Mouse (Mus musculus) neural tube, embryonic 14.5 days (tissue): ENCODE measurements at regions not wholly inside any gene's neighbourhood (a gene's known extent, or its start where the extent isn't known, plus 50 kb on each side); places are given as distances from the start of the nearest gene placed in this dataset.

Experiments
- ATAC-seq: fragments of 200-750 bp; cut with Nextera tagmentation; 2 replicates; pipeline ENCODE4 v1.8.0; 2017; ENCODE audit warnings: low read depth, mild to moderate bottlenecking, moderate TSS enrichment, moderate library complexity
- H3K27ac ChIP-seq: fragments of 300-500 bp; sonication (generic); 2 replicates; pipeline ENCODE4 v1.5.1; 2014; ENCODE audit warnings: low read depth, mild to moderate bottlenecking, control low read depth, low read length, moderate library complexity, mixed read lengths
- H3K27me3 ChIP-seq: fragments of 300-500 bp; sonication (generic); 2 replicates; pipeline ENCODE4 v1.6.1; 2014; ENCODE audit warnings: low read length; ENCODE audit not compliant: control insufficient read depth, insufficient read depth
- H3K36me3 ChIP-seq: fragments of 300-500 bp; sonication (generic); 2 replicates; pipeline ENCODE4 v1.6.1; 2014; ENCODE audit warnings: low read length, mixed read lengths; ENCODE audit not compliant: control insufficient read depth, insufficient read depth
- H3K4me1 ChIP-seq: fragments of 300-500 bp; sonication (generic); 2 replicates; pipeline ENCODE4 v1.6.1; 2014; ENCODE audit warnings: low read length; ENCODE audit not compliant: control insufficient read depth, insufficient read depth
- H3K4me2 ChIP-seq: fragments of 300-500 bp; sonication (generic); 2 replicates; pipeline ENCODE4 v1.6.1; 2014; ENCODE audit warnings: mild to moderate bottlenecking, low read depth, low read length, control low read depth
- H3K4me3 ChIP-seq: fragments of 300-500 bp; sonication (generic); 2 replicates; pipeline ENCODE4 v1.5.1; 2014; ENCODE audit warnings: low read depth, low read length, control low read depth, mixed read lengths
- H3K9ac ChIP-seq: fragments of 300-500 bp; sonication (generic); replicated peaks from 2 replicates; pipeline ENCODE4 v1.6.1; 2014; ENCODE audit warnings: low read depth, mild to moderate bottlenecking, control low read depth, low read length, mixed read lengths
- H3K9me3 ChIP-seq: fragments of 300-500 bp; sonication (generic); 2 replicates; pipeline ENCODE4 v1.6.1; 2016; ENCODE audit warnings: low read length; ENCODE audit not compliant: control insufficient read depth
- WGBS: fragments of 180-500 bp; shearing (Covaris S2); extraction: QIAGEN DNeasy Blood & Tissue Kit; methylation state at CpG from one replicate; pipeline ENCODE4 v1.1.7; 2014; 5-methylcytosine and 5-hydroxymethylcytosine counted together

GRCm38 (mm10) chr2:61121281-61121680, 158.3 kb upstream of the Rbms1 start:
- Histone ChIP-seq H3K36me3 (no peaks in the 10 kb centered on the region), H3K27me3 (no peaks in the 10 kb centered on the region), H3K9me3 (no peaks in the 10 kb centered on the region), H3K4me2 (no peak overlapping the region), H3K4me1 (no peaks in the 10 kb centered on the region), H3K4me3 (no peak overlapping the region), H3K9ac (no peak overlapping the region), H3K27ac (no peak overlapping the region)
- ATAC-seq: no peak
- WGBS: 87% methylated on average over 5 of the region's 5 CpGs

- Histone ChIP-seq H3K9ac (no peak overlapping the region), H3K4me1 (no peaks in the 10 kb centered on the region), H3K36me3 (no peaks in the 10 kb centered on the region), H3K27ac (no peak overlapping the region), H3K9me3 (no peaks in the 10 kb centered on the region), H3K4me3 (no peak overlapping the region), H3K27me3 (no peaks in the 10 kb centered on the region), H3K4me2 (no peak overlapping the region)
- no peak for ATAC-seq
- 56% methylated on average over 2 of the region's 2 CpGs for WGBS
Observed at GRCm38 (mm10) chr2:61114620-61115019, 151.6 kb upstream of the Rbms1 start.

GRCm38 (mm10) chr2:61113916-61114315, 150.9 kb upstream of the Rbms1 start:
- Histone ChIP-seq H3K4me3 (no peak overlapping the region), H3K4me1 (no peaks in the 10 kb centered on the region), H3K27me3 (no peaks in the 10 kb centered on the region), H3K4me2 (no peak overlapping the region), H3K36me3 (no peaks in the 10 kb centered on the region), H3K9ac (no peak overlapping the region), H3K27ac (no peak overlapping the region), H3K9me3 (no peaks in the 10 kb centered on the region)
- 88% methylated on average over 6 of the region's 6 CpGs for WGBS
- ATAC-seq: no peak

GRCm38 (mm10) chr2:61110591-61110990, 147.6 kb upstream of the Rbms1 start:
- no peak overlapping the region for H3K9ac ChIP-seq
- no peaks in the 10 kb centered on the region for H3K9me3 ChIP-seq
- no peaks in the 10 kb centered on the region for H3K4me1 ChIP-seq
- 78% methylated on average over 9 of the region's 9 CpGs for WGBS
- ATAC-seq: no peak
- H3K27ac ChIP-seq: no peak overlapping the region
- H3K4me3 ChIP-seq: no peak overlapping the region
- H3K36me3 ChIP-seq: no peaks in the 10 kb centered on the region
- H3K27me3 ChIP-seq: no peaks in the 10 kb centered on the region
- no peak overlapping the region for H3K4me2 ChIP-seq

GRCm38 (mm10) chr2:61109564-61109963, 146.6 kb upstream of the Rbms1 start:
- no peak overlapping the region for H3K4me2 ChIP-seq
- WGBS: 74% methylated on average over 3 of the region's 3 CpGs
- no peaks in the 10 kb centered on the region for H3K9me3 ChIP-seq
- no peaks in the 10 kb centered on the region for H3K36me3 ChIP-seq
- H3K27ac ChIP-seq: no peak overlapping the region
- no peak overlapping the region for H3K9ac ChIP-seq
- no peaks in the 10 kb centered on the region for H3K4me1 ChIP-seq
- ATAC-seq: no peak
- no peaks in the 10 kb centered on the region for H3K27me3 ChIP-seq
- no peak overlapping the region for H3K4me3 ChIP-seq

GRCm38 (mm10) chr2:61105169-61105568, 142.2 kb upstream of the Rbms1 start:
- Histone ChIP-seq H3K9me3 (no peaks in the 10 kb centered on the region), H3K36me3 (no peaks in the 10 kb centered on the region), H3K4me1 (no peaks in the 10 kb centered on the region), H3K27me3 (no peaks in the 10 kb centered on the region), H3K27ac (no peak overlapping the region), H3K4me3 (no peak overlapping the region), H3K4me2 (no peak overlapping the region), H3K9ac (no peak overlapping the region)
- ATAC-seq: no peak
- WGBS: 92% methylated on average over 6 of the region's 6 CpGs

GRCm38 (mm10) chr2:61100854-61101253, 137.9 kb upstream of the Rbms1 start:
- no peak for ATAC-seq
- no peaks in the 10 kb centered on the region for H3K4me1 ChIP-seq
- no peaks in the 10 kb centered on the region for H3K9me3 ChIP-seq
- no peak overlapping the region for H3K27ac ChIP-seq
- no peaks in the 10 kb centered on the region for H3K36me3 ChIP-seq
- H3K4me3 ChIP-seq: no peak overlapping the region
- H3K4me2 ChIP-seq: no peak overlapping the region
- 95% methylated on average over 4 of the region's 4 CpGs for WGBS
- no peak overlapping the region for H3K9ac ChIP-seq
- H3K27me3 ChIP-seq: no peaks in the 10 kb centered on the region

- Histone ChIP-seq H3K4me2 (no peak overlapping the region), H3K4me3 (no peak overlapping the region), H3K27ac (no peak overlapping the region), H3K27me3 (no peaks in the 10 kb centered on the region), H3K9ac (no peak overlapping the region), H3K36me3 (no peaks in the 10 kb centered on the region), H3K9me3 (no peaks in the 10 kb centered on the region), H3K4me1 (peaks cover 5% of the 10 kb centered on the region; the same call in 1 of the 2 replicates)
- no peak for ATAC-seq
Observed at GRCm38 (mm10) chr2:61088501-61088900, 125.5 kb upstream of the Rbms1 start.

GRCm38 (mm10) chr2:61084835-61085234, 121.8 kb upstream of the Rbms1 start:
- H3K4me3 ChIP-seq: no peak overlapping the region
- H3K27ac ChIP-seq: no peak overlapping the region
- no peak for ATAC-seq
- whole genome bisulfite sequencing: 72% methylated on average over 3 of the region's 3 CpGs
- H3K4me1 ChIP-seq: peaks cover 5% of the 10 kb centered on the region; the same call in 1 of the 2 replicates
- H3K9me3 ChIP-seq: no peaks in the 10 kb centered on the region
- H3K27me3 ChIP-seq: no peaks in the 10 kb centered on the region
- no peak overlapping the region for H3K9ac ChIP-seq
- no peaks in the 10 kb centered on the region for H3K36me3 ChIP-seq
- no peak overlapping the region for H3K4me2 ChIP-seq

GRCm38 (mm10) chr2:61083100-61083499, 120.1 kb upstream of the Rbms1 start:
- H3K4me3 ChIP-seq: no peak overlapping the region
- H3K9ac ChIP-seq: no peak overlapping the region
- 93% methylated on average over 1 of the region's 1 CpGs for WGBS
- H3K9me3 ChIP-seq: no peaks in the 10 kb centered on the region
- no peak for ATAC-seq
- no peak overlapping the region for H3K4me2 ChIP-seq
- H3K27ac ChIP-seq: no peak overlapping the region
- no peaks in the 10 kb centered on the region for H3K4me1 ChIP-seq
- H3K36me3 ChIP-seq: no peaks in the 10 kb centered on the region
- no peaks in the 10 kb centered on the region for H3K27me3 ChIP-seq
